Mouse (Mus musculus): ENCODE results near the gene Prkg1. TPM values are rescaled to one million over a fixed set of nuclear protein-coding genes. Genes with fewer than 3 reads are reported as not detected.

Prkg1 gene
- total and polyA plus RNA-seq, 3 experiments: 0.95 to 7.2 (median 7.0) TPM

GRCm38 (mm10) chr19:31040948-31041847 is 723.6 kb downstream of the Prkg1 start:
- no peak for DNase-seq

DNA sequence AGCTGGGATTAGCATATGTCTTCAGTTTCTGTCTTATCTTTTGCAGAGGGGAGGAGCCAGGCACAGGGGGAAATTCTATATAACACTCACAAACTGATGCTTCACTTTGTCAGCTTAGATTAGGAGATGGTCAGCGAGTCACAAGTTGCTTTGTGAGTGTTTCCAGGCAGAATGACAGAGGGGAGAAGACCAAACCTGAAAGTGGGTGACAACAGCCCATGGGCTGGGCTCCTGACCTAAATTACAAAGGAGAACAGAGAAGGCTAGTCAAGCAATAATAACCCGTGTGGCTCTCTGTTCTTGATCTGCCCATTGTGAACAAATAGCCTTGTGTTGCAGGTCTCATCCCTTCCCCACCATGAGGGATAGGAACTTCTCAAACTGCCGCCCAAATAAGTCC is 725.9 kb downstream of the Prkg1 start:
- no peak for DNase-seq

DNA sequence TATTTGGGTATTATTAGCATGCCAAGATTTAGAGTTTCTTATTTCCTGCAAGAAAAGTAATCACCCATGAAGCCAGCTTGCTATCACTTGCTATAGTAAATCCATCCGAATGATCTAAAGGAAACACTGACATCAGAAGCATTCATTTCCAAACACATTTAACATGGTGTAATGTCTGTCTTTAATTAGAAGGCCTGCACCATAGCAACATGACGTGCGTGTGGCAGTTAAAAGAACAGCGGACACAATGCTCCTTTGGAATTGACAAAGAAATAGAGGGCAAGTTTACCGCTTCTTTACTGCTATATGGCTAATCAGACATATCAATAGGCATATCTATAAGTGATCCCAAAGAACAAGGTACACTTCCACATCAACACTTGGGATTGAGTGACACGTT is 733.2 kb downstream of the Prkg1 start:
- DNase-seq: no peak

GRCm38 (mm10) chr19:31026797-31027196 is 738.0 kb downstream of the Prkg1 start:
- no peak for DNase-seq

- DNase-seq: no peak
Observed at GRCm38 (mm10) chr19:31011528-31012133, 753.2 kb downstream of the Prkg1 start.

- DNase-seq: no peak
Observed at GRCm38 (mm10) chr19:30998572-30998971, 766.3 kb downstream of the Prkg1 start.

DNA sequence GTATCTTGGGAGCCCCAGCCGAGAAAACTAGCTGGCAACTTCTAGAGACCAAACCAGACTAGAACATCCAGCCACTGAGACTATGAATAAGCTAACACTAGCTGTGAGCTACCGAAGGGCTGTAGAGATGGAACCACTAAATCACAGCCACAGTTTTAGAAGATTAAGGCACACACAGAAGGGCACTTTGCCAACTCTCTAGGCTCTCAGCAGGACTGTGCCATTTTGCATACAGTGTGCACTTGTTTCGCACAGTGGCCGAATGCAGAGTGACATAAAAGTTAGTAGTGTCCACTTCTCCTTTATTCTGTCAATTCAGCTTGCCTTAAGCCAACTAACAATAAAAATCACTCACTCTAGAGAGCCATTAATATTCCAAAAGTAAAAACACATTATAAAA is 774.4 kb downstream of the Prkg1 start:
- no peak for DNase-seq

GRCm38 (mm10) chr19:30982436-30982835 is 782.4 kb downstream of the Prkg1 start:
- no peak for DNase-seq

GRCm38 (mm10) chr19:30978096-30978495 is 786.7 kb downstream of the Prkg1 start:
- no peak for DNase-seq

GRCm38 (mm10) chr19:30950610-30951009 is 814.2 kb downstream of the Prkg1 start:
- no peak for DNase-seq

GRCm38 (mm10) chr19:30948202-30948601 is 816.6 kb downstream of the Prkg1 start:
- DNase-seq: no peak

GRCm38 (mm10) chr19:30942369-30942992 is 822.4 kb downstream of the Prkg1 start:
- peak; percentile 1 for DNase-seq

- DNase-seq: no peak
Observed at GRCm38 (mm10) chr19:30938058-30938457, 826.8 kb downstream of the Prkg1 start.

DNA sequence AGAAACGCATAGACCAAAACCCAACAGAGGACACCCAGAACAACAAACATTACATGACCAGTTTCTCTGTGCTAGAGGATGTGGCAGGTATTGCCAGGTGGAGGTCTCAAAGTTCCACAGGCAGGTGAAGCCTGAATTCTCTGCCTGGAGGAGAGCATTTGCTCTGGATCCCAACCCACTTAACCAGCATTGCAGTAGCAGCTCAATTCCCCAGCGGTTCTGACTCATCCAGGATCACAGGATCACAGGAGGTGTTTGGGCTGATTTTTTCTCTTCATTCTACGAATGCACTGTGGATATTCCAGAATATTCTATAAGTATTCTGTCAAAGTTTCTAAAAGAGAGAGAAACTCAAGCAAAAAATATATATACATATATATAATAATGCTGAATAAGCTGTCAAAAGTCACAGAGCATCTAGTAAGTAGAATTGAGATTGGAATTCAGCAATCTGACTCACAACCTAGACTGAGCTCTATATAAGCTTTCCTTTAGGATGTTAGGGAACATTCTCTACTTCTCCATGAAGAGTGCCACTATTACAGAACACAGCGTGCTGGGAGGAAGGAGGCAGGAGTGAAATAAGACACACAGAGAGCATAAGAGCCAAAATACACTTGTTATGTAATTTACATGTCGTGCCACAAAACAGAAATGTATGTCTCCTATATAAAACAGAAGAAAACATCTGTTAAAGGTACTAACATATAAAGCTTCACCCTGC is 833.2 kb downstream of the Prkg1 start:
- DNase-seq: no peak

GRCm38 (mm10) chr19:30924032-30924431 is 840.8 kb downstream of the Prkg1 start:
- DNase-seq: no peak

- DNase-seq: no peak
Observed at GRCm38 (mm10) chr19:30902290-30902689, 862.5 kb downstream of the Prkg1 start.

GRCm38 (mm10) chr19:30901025-30901424 is 863.8 kb downstream of the Prkg1 start:
- DNase-seq: no peak

DNA sequence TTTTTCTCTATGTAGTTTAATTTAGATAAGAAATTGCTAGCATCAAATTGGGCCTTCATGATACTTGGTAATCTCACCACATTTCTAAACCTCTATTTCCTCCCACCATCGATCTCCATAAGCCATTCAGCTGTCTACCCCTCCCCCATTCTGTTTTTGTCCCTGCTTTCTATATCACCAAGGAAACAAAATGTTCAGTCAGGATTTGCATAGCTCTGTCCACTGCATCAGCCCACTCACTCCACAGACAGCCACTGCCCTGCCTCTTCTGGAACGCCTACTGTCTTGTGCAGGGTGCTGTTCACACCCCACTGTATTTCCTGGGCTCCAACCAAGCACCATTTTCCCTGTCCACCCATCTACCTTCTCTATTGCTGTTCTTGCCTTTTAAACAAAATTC is 874.5 kb downstream of the Prkg1 start:
- no peak for DNase-seq

DNA sequence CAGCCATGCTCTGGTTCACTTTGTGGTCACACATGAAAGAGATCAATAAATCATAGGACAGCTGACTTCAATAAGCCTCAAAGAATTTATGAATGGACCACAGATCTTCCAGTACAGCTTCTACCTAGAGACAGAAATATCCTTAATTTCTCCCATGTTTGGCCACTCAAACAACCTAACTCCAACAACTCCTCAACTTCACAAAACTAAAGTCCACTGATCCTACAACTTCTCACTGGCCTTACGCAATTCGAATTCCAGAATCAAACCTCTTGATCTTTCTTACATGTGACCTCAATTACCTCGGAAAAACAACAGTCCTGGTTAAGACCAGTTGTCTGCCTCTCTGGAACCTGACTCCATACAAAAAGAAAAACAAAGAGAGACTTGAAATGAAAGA is 875.0 kb downstream of the Prkg1 start:
- DNase-seq: no peak

DNA sequence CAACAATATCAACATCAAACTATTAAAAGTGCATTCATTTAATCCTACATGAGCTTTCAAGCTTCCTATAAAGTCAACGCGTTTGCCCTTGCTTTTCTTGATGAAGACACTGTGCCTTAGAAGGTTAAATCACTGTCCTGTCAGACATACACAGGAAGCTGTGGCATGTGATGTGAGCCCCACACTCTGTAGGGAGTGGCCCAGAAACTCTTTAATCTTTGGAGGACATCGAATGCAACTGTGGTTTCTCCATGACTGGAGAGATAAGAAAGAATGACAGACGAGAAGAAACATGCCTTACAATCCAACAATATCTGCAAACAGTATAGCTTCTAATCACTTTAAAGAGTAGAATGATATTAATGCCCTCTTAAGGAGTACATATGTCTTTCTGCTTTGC is 903.4 kb downstream of the Prkg1 start:
- no peak for DNase-seq

GRCm38 (mm10) chr19:30851023-30851422 is 913.8 kb downstream of the Prkg1 start:
- DNase-seq: no peak

GRCm38 (mm10) chr19:30844916-30845315 is 919.9 kb downstream of the Prkg1 start:
- DNase-seq: no peak
